Mouse (Mus musculus) intestine, embryonic 16.5 days (tissue): ENCODE measurements around the gene Etv1. TPM values are rescaled to one million over a fixed set of nuclear protein-coding genes. Genes with fewer than 3 reads are reported as not detected.

ENCODE experiments used
- ATAC-seq: fragments of 200-750 bp; cut with Nextera tagmentation; 2 replicates; pipeline ENCODE4 v1.8.0; 2017; ENCODE audit warnings: moderate TSS enrichment, moderate library complexity
- H3K27ac ChIP-seq: fragments of 300-500 bp; sonication (generic); 2 replicates; pipeline ENCODE4 v1.5.1; 2014; ENCODE audit warnings: mild to moderate bottlenecking, low read length
- H3K27me3 ChIP-seq: fragments of 300-500 bp; sonication (generic); replicated peaks from 2 replicates; pipeline ENCODE4 v1.6.1; 2014; ENCODE audit warnings: low read length, control low read depth, mixed read lengths; ENCODE audit not compliant: control insufficient read depth, insufficient read depth
- H3K36me3 ChIP-seq: fragments of 300-500 bp; sonication (generic); 2 replicates; pipeline ENCODE4 v1.6.1; 2014; ENCODE audit warnings: low read length, control low read depth; ENCODE audit not compliant: control insufficient read depth, insufficient read depth
- H3K4me1 ChIP-seq: fragments of 300-500 bp; sonication (generic); 2 replicates; pipeline ENCODE4 v1.6.1; 2014; ENCODE audit warnings: low read length, control low read depth, mixed read lengths; ENCODE audit not compliant: control insufficient read depth, insufficient read depth
- H3K4me2 ChIP-seq: fragments of 300-500 bp; sonication (generic); 2 replicates; pipeline ENCODE4 v1.6.1; 2014; ENCODE audit warnings: low read depth, low read length, control low read depth
- H3K4me3 ChIP-seq: fragments of 300-500 bp; sonication (generic); 2 replicates; pipeline ENCODE4 v1.5.1; 2014; ENCODE audit warnings: mild to moderate bottlenecking, low read length
- H3K9ac ChIP-seq: fragments of 300-500 bp; sonication (generic); 2 replicates; pipeline ENCODE4 v1.6.1; 2014; ENCODE audit warnings: low read depth, low read length
- H3K9me3 ChIP-seq: fragments of 300-500 bp; sonication (generic); 2 replicates; pipeline ENCODE4 v1.6.1; 2016; ENCODE audit warnings: low read length, control low read depth; ENCODE audit not compliant: control insufficient read depth
- WGBS: fragments of 180-500 bp; shearing (Covaris S2); extraction: QIAGEN DNeasy Blood & Tissue Kit; methylation state at CpG from one replicate; pipeline ENCODE4 v1.1.7; 2014; 5-methylcytosine and 5-hydroxymethylcytosine counted together
- polyA plus RNA-seq: library from polyadenylated mRNA; unstranded; fragments of >200 nt; fragmentation: Nextera tagmentation; extraction: Ambion mirVana; gene quantifications from 2 replicates; pipeline ENCODE4 v1.2.1, GENCODE M21; 2015

Gene Etv1
- polyA plus RNA-seq, 1 experiment from 2014 or later = 31.6 TPM

DNA sequence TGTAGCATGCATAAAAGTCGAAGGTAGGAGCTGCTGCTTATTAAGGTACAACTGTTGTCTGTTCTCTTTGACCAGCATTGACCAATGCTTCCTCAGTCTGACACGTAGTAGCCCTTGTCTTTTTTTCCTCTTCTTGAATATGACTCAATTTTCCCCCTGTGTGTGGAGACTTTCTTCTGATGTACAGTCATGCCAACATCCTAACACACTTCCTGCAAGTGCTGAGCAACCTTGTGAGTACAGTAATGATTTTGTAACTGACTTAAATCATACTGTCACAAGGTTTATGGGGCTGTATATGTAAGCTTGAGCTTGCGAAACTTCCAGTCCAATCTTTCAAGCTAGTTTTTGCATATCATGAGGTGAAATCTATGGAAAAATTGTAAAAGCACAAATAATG, 125.3 kb downstream of the Etv1 start:
- H3K9me3 ChIP-seq = no peaks in the 10 kb centered on the region
- H3K4me3 ChIP-seq = no peak overlapping the region
- H3K36me3 ChIP-seq = no peaks in the 10 kb centered on the region
- H3K4me2 ChIP-seq = no peak overlapping the region
- 0 out of 2 replicates have a peak, but pooled peaks cover 6% of the 10 kb centered on the region for H3K4me1 ChIP-seq
- ATAC-seq = no peak
- H3K27me3 ChIP-seq = no peaks in the 10 kb centered on the region
- no peak overlapping the region for H3K27ac ChIP-seq
- H3K9ac ChIP-seq = no peak overlapping the region
- 77% methylated on average over 3 of the region's 3 CpGs for WGBS

- ATAC-seq = no peak
Observed at GRCm38 (mm10) chr12:38906314-38906713, 127.1 kb downstream of the Etv1 start.

DNA sequence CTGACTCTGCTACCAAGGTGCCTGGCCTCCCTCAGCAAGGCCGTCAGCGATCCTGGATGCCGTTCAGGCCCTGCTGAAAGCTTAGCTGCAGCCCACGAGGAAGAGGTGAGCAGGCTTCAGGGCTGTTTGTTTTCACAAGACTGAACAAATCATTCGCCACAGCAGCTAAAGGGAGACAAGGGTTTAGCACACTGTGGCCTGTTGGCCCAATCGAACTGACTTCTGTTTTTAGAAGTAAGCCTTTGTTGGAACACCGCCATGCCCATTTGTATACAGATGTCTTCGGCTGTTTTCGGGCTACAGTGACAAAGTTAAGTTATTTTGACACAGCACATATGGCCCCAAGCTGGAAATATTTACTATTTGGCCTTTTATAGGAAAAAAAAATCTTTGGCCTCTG, 127.6 kb downstream of the Etv1 start:
- H3K9me3 ChIP-seq = no peaks in the 10 kb centered on the region
- no peaks in the 10 kb centered on the region for H3K27me3 ChIP-seq
- H3K27ac ChIP-seq = no peak overlapping the region; the same call in 1 of the 2 replicates
- H3K36me3 ChIP-seq = no peaks in the 10 kb centered on the region
- H3K4me2 ChIP-seq = no peak overlapping the region
- no peak overlapping the region for H3K4me3 ChIP-seq
- no peak overlapping the region for H3K9ac ChIP-seq
- 0 out of 2 replicates have a peak, but pooled peaks cover 6% of the 10 kb centered on the region for H3K4me1 ChIP-seq
- WGBS = 37% methylated on average over 9 of the region's 9 CpGs
- ATAC-seq = peak; percentile 31

More at GRCm38 (mm10) chr12:38906314-38906713, 127.1 kb downstream of the Etv1 start:
- no peaks in the 10 kb centered on the region for H3K27me3 ChIP-seq
- H3K9me3 ChIP-seq = no peaks in the 10 kb centered on the region
- H3K36me3 ChIP-seq = no peaks in the 10 kb centered on the region
- no peak overlapping the region for H3K9ac ChIP-seq
- H3K4me2 ChIP-seq = no peak overlapping the region
- H3K4me1 ChIP-seq = 0 out of 2 replicates have a peak, but pooled peaks cover 6% of the 10 kb centered on the region
- H3K4me3 ChIP-seq = no peak overlapping the region
- 74% methylated on average over 6 of the region's 6 CpGs for WGBS
- no peak overlapping the region for H3K27ac ChIP-seq

GRCm38 (mm10) chr12:38908947-38909346, 129.8 kb downstream of the Etv1 start:
- H3K4me2 ChIP-seq = no peak overlapping the region
- no peaks in the 10 kb centered on the region for H3K9me3 ChIP-seq
- WGBS = 92% methylated on average over 3 of the region's 3 CpGs
- H3K36me3 ChIP-seq = no peaks in the 10 kb centered on the region
- no peak for ATAC-seq
- H3K27ac ChIP-seq = no peak overlapping the region
- no peaks in the 10 kb centered on the region for H3K27me3 ChIP-seq
- 0 out of 2 replicates have a peak, but pooled peaks cover 6% of the 10 kb centered on the region for H3K4me1 ChIP-seq
- no peak overlapping the region for H3K4me3 ChIP-seq
- H3K9ac ChIP-seq = no peak overlapping the region
